In the genomic region with DNA sequence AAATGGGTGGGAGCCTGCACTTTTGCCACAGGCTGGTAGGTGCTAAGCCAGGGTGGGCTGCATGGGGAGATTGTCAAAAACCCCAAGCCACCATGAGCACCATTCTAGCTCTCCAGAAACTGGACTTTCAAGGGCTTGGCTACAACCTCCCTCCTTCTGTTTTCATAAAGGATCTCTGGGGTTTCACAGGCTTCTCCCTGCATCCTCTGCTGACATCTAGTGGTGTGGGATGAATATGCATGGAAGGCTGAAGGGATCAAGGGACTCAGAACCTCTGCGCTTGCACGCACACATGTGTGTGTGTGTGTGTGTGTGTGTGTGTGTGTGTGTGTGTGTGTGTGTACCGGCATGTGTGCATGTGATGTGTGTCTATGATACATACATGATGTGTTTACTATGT, we compare ENCODE assay signal across 8 mouse cellular contexts. TPM values are rescaled to one million over a fixed set of nuclear protein-coding genes. Genes with fewer than 3 reads are reported as not detected.
DNase-seq lines count a peak whose midpoint lies in the region; ATAC-seq and TF ChIP-seq lines count a peak whose summit lies in the region.
"Not testable (repeated sequence)": the region's sequence is repeated elsewhere in the genome, so short reads cannot be mapped to it uniquely, and the experiment has no call there.

No protein-coding gene starts in this region.

- H3K36me3 ChIP-seq in hindbrain, embryonic 14.5 days (replicated peaks; ENCODE audit: control insufficient read depth, insufficient read depth); neural tube, embryonic 15.5 days: not testable (repeated sequence)

- peak; percentile 67; the same call in 1 of the 2 replicates for ATAC-seq in hindbrain, embryonic 14.5 days (ENCODE audit: low FRiP score)
- peak; percentile 67; the same call in 1 of the 2 replicates for ATAC-seq in neural tube, embryonic 15.5 days (ENCODE audit: low FRiP score)

- not testable (repeated sequence) for H3K27me3 ChIP-seq in hindbrain, embryonic 14.5 days (ENCODE audit: control insufficient read depth, insufficient read depth, low read length); neural tube, embryonic 15.5 days (replicated peaks)

- not testable (repeated sequence) for H3K4me2 ChIP-seq in hindbrain, embryonic 14.5 days (replicated peaks); neural tube, embryonic 15.5 days

- H3K27ac ChIP-seq in hindbrain, embryonic 14.5 days; layer of hippocampus, adult 2 months; neural tube, embryonic 15.5 days (replicated peaks): not testable (repeated sequence)

- DNase-seq in ZHBTc4 (ENCODE audit: low read depth, low spot score) = peak; percentile 49
- peak; percentile 72 to 80 for DNase-seq in cerebellum, postnatal 14 days
- peak; percentile 13 to 24 for DNase-seq in frontal cortex, postnatal 36 days (ENCODE audit: low spot score in 2 of 2)
- peak; percentile 50 for DNase-seq in hindbrain, embryonic 14.5 days (ENCODE audit: low spot score)
- DNase-seq in layer of hippocampus, adult 2 months (ENCODE audit: low spot score in 2 of 2) = peak; percentile 36 to 54
- DNase-seq in lung, postnatal 14 days = peak; percentile 60
- peak; percentile 23 for DNase-seq in urinary bladder, postnatal 25 days (ENCODE audit: low spot score)

- H3K9ac ChIP-seq in hindbrain, embryonic 14.5 days; neural tube, embryonic 15.5 days (replicated peaks): not testable (repeated sequence)

- 45% methylated on average over 3 of the region's 3 CpGs for WGBS in hindbrain, embryonic 14.5 days
- 35% methylated on average over 3 of the region's 3 CpGs for WGBS in neural tube, embryonic 15.5 days

- H3K9me3 ChIP-seq in hindbrain, embryonic 14.5 days (ENCODE audit: control insufficient read depth, low read length); neural tube, embryonic 15.5 days (replicated peaks): not testable (repeated sequence)

- TF ChIP-seq CTCF in layer of hippocampus, adult 2 months (conservative IDR thresholded peaks at IDR 0.05) = peak; percentile 58

- not testable (repeated sequence) for H3K4me3 ChIP-seq in hindbrain, embryonic 14.5 days (replicated peaks; ENCODE audit: low read length); layer of hippocampus, adult 2 months; neural tube, embryonic 15.5 days (replicated peaks)

- H3K4me1 ChIP-seq in hindbrain, embryonic 14.5 days (replicated peaks; ENCODE audit: control insufficient read depth, insufficient read depth, low read length); neural tube, embryonic 15.5 days: not testable (repeated sequence)

RNA-seq across cellular contexts. Expression of a gene that starts 49.1 kb away (rescaled TPM):
- polyA plus RNA-seq in hindbrain, embryonic 14.5 days (2014; fragmentation: Nextera tagmentation; extraction: Ambion mirVana) = not detected in 2 replicates
- 1 to 10 TPM; 1.1 to 1.8 TPM for total RNA-seq in layer of hippocampus, adult 2 months (2021)
- polyA plus RNA-seq in neural tube, embryonic 15.5 days (2015; fragmentation: Nextera tagmentation; extraction: Ambion mirVana) = 0.41 and 0.43 TPM in 2 replicates

Comparison
In these comparisons a context has a peak if more than half of its experiments do, and no peak if none do; other contexts are left out.
1. DNase-seq: peak in every context shown above with its lines; median percentile 76 in cerebellum, postnatal 14 days; 60 in lung, postnatal 14 days; 50 in hindbrain, embryonic 14.5 days; 49 in ZHBTc4; 45 in layer of hippocampus, adult 2 months; 23 in urinary bladder, postnatal 25 days; 18 in frontal cortex, postnatal 36 days.